Mouse (Mus musculus) limb, embryonic 12.5 days (tissue): ENCODE results near the gene Jarid2. TPM values are rescaled to one million over a fixed set of nuclear protein-coding genes. Genes with fewer than 3 reads are reported as not detected.

Source experiments
- ATAC-seq: fragments of 200-750 bp; cut with Nextera tagmentation; 2 replicates; pipeline ENCODE4 v1.8.0; 2017; ENCODE audit warnings: low read depth, moderate TSS enrichment; ENCODE audit not compliant: insufficient number of reproducible peaks, insufficient read depth, low FRiP score, low TSS enrichment
- H3K27ac ChIP-seq: fragments of 300-500 bp; sonication (generic); 2 replicates; pipeline ENCODE4 v1.5.1; 2016; ENCODE audit warnings: mild to moderate bottlenecking, moderate library complexity
- H3K27me3 ChIP-seq: fragments of 300-500 bp; sonication (generic); 2 replicates; pipeline ENCODE4 v1.6.1; 2016; ENCODE audit warnings: mild to moderate bottlenecking, moderate library complexity
- H3K36me3 ChIP-seq: fragments of 300-500 bp; sonication (generic); 2 replicates; pipeline ENCODE4 v1.6.1; 2016; ENCODE audit warnings: mild to moderate bottlenecking, moderate library complexity
- H3K4me1 ChIP-seq: fragments of 300-500 bp; sonication (generic); replicated peaks from 2 replicates; pipeline ENCODE4 v1.6.1; 2016
- H3K4me2 ChIP-seq: fragments of 300-500 bp; sonication (generic); 2 replicates; pipeline ENCODE4 v1.6.1; 2016; ENCODE audit warnings: mild to moderate bottlenecking, moderate library complexity
- H3K4me3 ChIP-seq: fragments of 300-500 bp; sonication (generic); replicated peaks from 2 replicates; pipeline ENCODE4 v1.5.1; 2016; ENCODE audit warnings: mild to moderate bottlenecking
- H3K9ac ChIP-seq: fragments of 300-500 bp; sonication (generic); replicated peaks from 2 replicates; pipeline ENCODE4 v1.6.1; 2016; ENCODE audit warnings: mild to moderate bottlenecking, moderate library complexity
- H3K9me3 ChIP-seq: fragments of 300-500 bp; sonication (generic); 2 replicates; pipeline ENCODE4 v1.6.1; 2016; ENCODE audit warnings: mild to moderate bottlenecking, moderate library complexity
- WGBS: fragments of 180-500 bp; shearing (Covaris S2); methylation state at CpG from one replicate; pipeline ENCODE4 v1.1.7; 2016; 5-methylcytosine and 5-hydroxymethylcytosine counted together
- polyA plus RNA-seq: library from polyadenylated mRNA; unstranded; fragments of >200 nt; fragmentation: Nextera tagmentation; extraction: Ambion mirVana; gene quantifications from 2 replicates; pipeline ENCODE4 v1.2.1, GENCODE M21; 2016

The Jarid2 gene
- polyA plus RNA-seq, 1 experiment from 2014 or later: 57.4 TPM

- Histone ChIP-seq H3K27ac (no peak overlapping the region), H3K36me3 (peaks cover 100% of the 10 kb centered on the region), H3K4me2 (no peak overlapping the region), H3K9me3 (no peaks in the 10 kb centered on the region), H3K4me1 (no peaks in the 10 kb centered on the region), H3K9ac (no peak overlapping the region), H3K4me3 (no peak overlapping the region), H3K27me3 (no peaks in the 10 kb centered on the region)
- WGBS: 76% methylated on average over 10 of the region's 10 CpGs
- ATAC-seq: no peak
Observed at GRCm38 (mm10) chr13:44921095-44921494, 191.8 kb downstream of the Jarid2 start.

DNA sequence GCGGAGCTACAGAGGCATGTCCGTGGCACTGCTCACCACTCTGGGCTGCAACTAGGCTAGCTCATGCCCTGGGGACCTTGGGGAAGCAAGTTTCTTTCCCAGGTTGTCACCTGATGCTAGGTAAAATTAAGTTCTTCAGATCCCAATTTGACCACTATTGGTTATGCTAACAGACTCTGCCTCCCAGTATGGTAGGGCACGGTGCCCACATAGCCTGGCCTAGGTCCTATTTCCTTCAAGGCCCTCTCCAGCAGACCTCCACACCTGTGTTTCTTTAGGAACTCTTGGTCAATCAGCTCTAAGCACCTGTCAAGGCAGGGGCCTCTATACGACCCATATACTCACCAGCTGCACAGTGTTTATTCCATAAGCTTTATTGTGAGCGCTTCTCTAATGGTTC, 192.4 kb downstream of the Jarid2 start:
- no peak for ATAC-seq
- peaks cover 99% of the 10 kb centered on the region for H3K36me3 ChIP-seq
- 89% methylated on average over 5 of the region's 5 CpGs for WGBS
- no peak overlapping the region for H3K4me3 ChIP-seq
- no peaks in the 10 kb centered on the region for H3K4me1 ChIP-seq
- H3K9me3 ChIP-seq: no peaks in the 10 kb centered on the region
- no peaks in the 10 kb centered on the region for H3K27me3 ChIP-seq
- H3K27ac ChIP-seq: no peak overlapping the region
- no peak overlapping the region for H3K4me2 ChIP-seq
- H3K9ac ChIP-seq: no peak overlapping the region

- 96% methylated on average over 3 of the region's 3 CpGs for WGBS
- Histone ChIP-seq H3K4me1 (no peaks in the 10 kb centered on the region), H3K36me3 (peaks cover 85% of the 10 kb centered on the region), H3K27ac (no peak overlapping the region), H3K27me3 (no peaks in the 10 kb centered on the region), H3K4me2 (no peak overlapping the region), H3K4me3 (no peak overlapping the region), H3K9me3 (no peaks in the 10 kb centered on the region), H3K9ac (no peak overlapping the region)
- no peak for ATAC-seq
Observed at GRCm38 (mm10) chr13:44924042-44924441, 194.8 kb downstream of the Jarid2 start.

- no peak overlapping the region for H3K27ac ChIP-seq
- no peak for ATAC-seq
- 89% methylated on average over 2 of the region's 2 CpGs for WGBS
- no peak overlapping the region for H3K4me2 ChIP-seq
- no peaks in the 10 kb centered on the region for H3K27me3 ChIP-seq
- no peaks in the 10 kb centered on the region for H3K4me1 ChIP-seq
- no peaks in the 10 kb centered on the region for H3K9me3 ChIP-seq
- peaks cover 83% of the 10 kb centered on the region for H3K36me3 ChIP-seq
- no peak overlapping the region for H3K4me3 ChIP-seq
- no peak overlapping the region for H3K9ac ChIP-seq
Observed at GRCm38 (mm10) chr13:44925173-44925572, 195.9 kb downstream of the Jarid2 start.

GRCm38 (mm10) chr13:44926311-44926710, 197.0 kb downstream of the Jarid2 start:
- Histone ChIP-seq H3K4me3 (no peak overlapping the region), H3K27ac (no peak overlapping the region), H3K9me3 (no peaks in the 10 kb centered on the region), H3K9ac (no peak overlapping the region), H3K36me3 (peaks cover 82% of the 10 kb centered on the region), H3K27me3 (no peaks in the 10 kb centered on the region), H3K4me1 (no peaks in the 10 kb centered on the region), H3K4me2 (no peak overlapping the region)
- 83% methylated on average over 2 of the region's 2 CpGs for WGBS
- no peak for ATAC-seq

- no peak overlapping the region for H3K27ac ChIP-seq
- 72% methylated on average over 18 of the region's 18 CpGs for WGBS
- no peak overlapping the region for H3K4me3 ChIP-seq
- no peak overlapping the region for H3K9ac ChIP-seq
- H3K27me3 ChIP-seq: no peaks in the 10 kb centered on the region
- peaks cover 12% of the 10 kb centered on the region for H3K4me1 ChIP-seq
- ATAC-seq: no peak
- H3K9me3 ChIP-seq: no peaks in the 10 kb centered on the region
- H3K36me3 ChIP-seq: peaks cover 24% of the 10 kb centered on the region; the same call in 1 of the 2 replicates
- no peak overlapping the region for H3K4me2 ChIP-seq
Observed at GRCm38 (mm10) chr13:44932307-44933264, 203.3 kb downstream of the Jarid2 start.

DNA sequence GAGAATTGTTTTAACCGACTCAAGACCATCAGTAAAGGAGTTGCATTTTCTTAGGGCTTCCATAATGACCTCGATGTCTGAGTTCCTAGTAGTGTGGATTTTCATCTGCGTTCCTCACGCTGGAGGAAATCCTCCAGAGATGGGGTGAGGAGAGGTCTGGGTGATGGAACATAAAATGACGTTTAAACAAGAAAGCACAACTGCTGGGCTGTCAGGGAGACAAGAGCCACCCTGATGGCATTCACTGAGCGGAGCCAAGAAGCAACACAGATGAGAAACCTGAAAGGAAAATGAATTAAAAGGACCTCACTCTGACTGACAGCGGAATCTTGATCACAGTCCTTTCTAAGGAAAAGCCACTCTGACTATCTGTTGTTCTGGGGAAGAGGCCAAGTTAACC, 204.3 kb downstream of the Jarid2 start:
- H3K36me3 ChIP-seq: peaks cover 24% of the 10 kb centered on the region; the same call in 1 of the 2 replicates
- H3K4me2 ChIP-seq: no peak overlapping the region
- no peaks in the 10 kb centered on the region for H3K9me3 ChIP-seq
- no peak for ATAC-seq
- H3K27me3 ChIP-seq: no peaks in the 10 kb centered on the region
- no peak overlapping the region for H3K27ac ChIP-seq
- peaks cover 12% of the 10 kb centered on the region for H3K4me1 ChIP-seq
- H3K4me3 ChIP-seq: no peak overlapping the region
- no peak overlapping the region for H3K9ac ChIP-seq
- 73% methylated on average over 7 of the region's 7 CpGs for WGBS

DNA sequence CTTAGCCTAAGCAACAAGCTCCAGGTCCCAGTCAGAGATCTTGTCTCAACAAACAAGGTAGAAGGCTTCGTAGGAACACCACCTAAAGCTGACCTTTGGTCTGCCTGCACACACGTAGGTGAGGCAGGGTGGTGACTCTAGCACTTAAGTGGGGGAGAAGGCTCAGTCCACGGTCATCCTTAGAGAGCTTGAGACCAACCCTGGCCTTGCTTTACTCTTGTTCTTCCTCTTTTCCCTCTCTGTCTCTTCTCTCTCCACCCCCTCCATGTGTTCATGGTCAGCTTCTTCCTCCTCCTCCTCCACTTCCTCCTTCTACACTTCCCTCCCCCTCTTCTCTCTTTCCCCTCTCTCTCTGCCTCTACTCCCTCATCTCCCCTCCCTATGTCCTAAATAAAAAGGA, 208.4 kb downstream of the Jarid2 start:
- Histone ChIP-seq H3K27ac (no peak overlapping the region), H3K4me3 (no peak overlapping the region), H3K9me3 (no peaks in the 10 kb centered on the region), H3K9ac (no peak overlapping the region), H3K36me3 (0 out of 2 replicates have a peak, but pooled peaks cover 2% of the 10 kb centered on the region), H3K27me3 (no peaks in the 10 kb centered on the region), H3K4me1 (peaks cover 12% of the 10 kb centered on the region), H3K4me2 (no peak overlapping the region)
- 92% methylated on average over 3 of the region's 3 CpGs for WGBS
- no peak for ATAC-seq

DNA sequence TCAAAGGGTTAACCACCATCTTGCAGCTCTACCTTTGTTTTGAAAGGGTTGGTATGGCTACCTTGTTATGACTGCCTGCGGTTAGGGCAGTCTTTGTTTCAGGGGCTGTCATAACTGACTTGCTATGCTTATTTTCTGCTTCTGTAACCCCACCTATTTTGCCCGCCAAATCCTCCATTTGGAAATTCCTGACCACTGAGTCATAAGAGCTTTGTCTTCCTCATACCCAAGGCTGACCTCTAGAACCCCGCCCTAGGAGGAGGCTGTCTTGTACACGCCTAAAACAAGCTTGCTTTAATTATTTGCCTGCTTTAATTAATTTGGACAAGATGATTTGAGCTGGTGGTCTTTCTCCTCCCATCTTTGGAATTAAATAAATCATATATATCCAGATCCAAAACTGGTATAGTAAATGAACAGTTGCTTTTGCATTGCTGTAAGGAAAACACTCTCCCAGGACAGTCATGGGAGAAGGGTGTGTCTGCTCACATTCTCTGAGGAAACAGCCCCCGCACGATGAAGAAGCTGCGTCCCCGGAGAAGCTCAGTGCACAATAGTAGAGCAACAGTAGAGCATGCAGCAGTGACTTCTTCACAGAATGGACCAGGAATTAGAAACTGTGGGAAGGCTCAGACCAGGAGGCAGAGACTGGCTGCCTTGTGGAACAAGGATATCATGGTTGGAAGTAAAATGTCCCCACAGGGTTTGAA, 210.2 kb downstream of the Jarid2 start:
- Histone ChIP-seq H3K36me3 (0 out of 2 replicates have a peak, but pooled peaks cover 15% of the 10 kb centered on the region), H3K4me2 (no peak overlapping the region), H3K9me3 (no peaks in the 10 kb centered on the region), H3K4me1 (peaks cover 7% of the 10 kb centered on the region), H3K27me3 (no peaks in the 10 kb centered on the region), H3K4me3 (no peak overlapping the region), H3K27ac (no peak overlapping the region), H3K9ac (no peak overlapping the region)
- ATAC-seq: no peak
- WGBS: 87% methylated on average over 8 of the region's 8 CpGs

GRCm38 (mm10) chr13:44943618-44944017, 214.3 kb downstream of the Jarid2 start:
- ATAC-seq: no peak
- WGBS: 75% methylated on average over 2 of the region's 2 CpGs
- Histone ChIP-seq H3K4me2 (no peak overlapping the region), H3K9ac (no peak overlapping the region), H3K9me3 (no peaks in the 10 kb centered on the region), H3K36me3 (0 out of 2 replicates have a peak, but pooled peaks cover 13% of the 10 kb centered on the region), H3K4me1 (peaks cover 26% of the 10 kb centered on the region), H3K4me3 (no peak overlapping the region), H3K27ac (no peak overlapping the region), H3K27me3 (no peaks in the 10 kb centered on the region)

DNA sequence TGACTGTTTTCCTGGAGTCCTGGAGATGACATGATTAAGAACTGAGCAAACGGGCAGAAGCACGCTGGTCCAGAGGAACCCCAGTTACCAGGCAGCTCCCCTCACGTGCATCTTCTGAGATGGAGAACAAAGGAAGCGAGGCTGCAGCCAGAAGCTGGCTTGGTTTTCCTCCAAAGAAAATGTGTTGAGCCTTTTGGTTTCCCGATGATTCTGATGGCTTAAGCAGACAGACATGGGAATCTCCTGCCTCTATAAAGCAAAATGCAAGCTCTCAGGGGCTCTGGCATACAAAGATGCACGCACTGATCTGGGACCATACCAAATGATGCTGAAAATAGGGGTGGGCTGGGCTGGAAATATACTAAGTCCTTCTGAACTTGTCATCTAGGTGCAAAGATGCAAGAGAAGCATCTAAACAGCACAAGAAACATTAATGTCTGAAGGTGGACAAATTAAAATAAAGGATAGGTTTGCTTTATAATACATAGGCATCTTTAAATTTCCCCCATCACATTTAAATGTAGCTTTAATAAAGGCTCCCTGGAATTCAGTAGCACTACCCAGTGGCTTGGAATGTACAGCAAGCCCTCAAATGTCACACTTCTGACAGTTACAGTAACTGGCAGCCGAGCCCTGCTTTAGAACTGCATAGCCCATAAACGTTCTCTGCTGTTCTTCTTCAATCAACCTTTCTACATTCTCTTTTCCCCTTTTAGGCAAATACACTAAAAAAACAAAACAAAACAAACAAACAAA, 217.8 kb downstream of the Jarid2 start:
- Histone ChIP-seq H3K4me2 (peak overlapping the region; percentile 38), H3K27ac (peak overlapping the region; percentile 35; the same call in 1 of the 2 replicates)

More for the DNA sequence above, 217.8 kb downstream of the Jarid2 start:
- H3K9me3 ChIP-seq: no peaks in the 10 kb centered on the region
- no peak for ATAC-seq
- peak overlapping the region; percentile 26 for H3K4me3 ChIP-seq
- H3K36me3 ChIP-seq: peaks cover 16% of the 10 kb centered on the region; the same call in 1 of the 2 replicates
- no peak overlapping the region; the same call in 1 of the 2 replicates for H3K9ac ChIP-seq
- WGBS: 40% methylated on average over 8 of the region's 8 CpGs
- H3K4me1 ChIP-seq: peaks cover 27% of the 10 kb centered on the region
- no peaks in the 10 kb centered on the region for H3K27me3 ChIP-seq
